Mouse (Mus musculus) liver (tissue): ENCODE measurements around the gene Tifa.
A peak's percentile ranks its signal among the peaks of the same experiment; 100 is the strongest.
"Not testable (repeated sequence)": the region's sequence is repeated elsewhere in the genome, so short reads cannot be mapped to it uniquely, and the experiment has no call there.

ENCODE experiments used
- DNase-seq: peaks from one replicate; pipeline ENCODE4 v3.0.0-alpha.2; 2020; ENCODE audit warnings: mixed read lengths

The Tifa gene

DNA sequence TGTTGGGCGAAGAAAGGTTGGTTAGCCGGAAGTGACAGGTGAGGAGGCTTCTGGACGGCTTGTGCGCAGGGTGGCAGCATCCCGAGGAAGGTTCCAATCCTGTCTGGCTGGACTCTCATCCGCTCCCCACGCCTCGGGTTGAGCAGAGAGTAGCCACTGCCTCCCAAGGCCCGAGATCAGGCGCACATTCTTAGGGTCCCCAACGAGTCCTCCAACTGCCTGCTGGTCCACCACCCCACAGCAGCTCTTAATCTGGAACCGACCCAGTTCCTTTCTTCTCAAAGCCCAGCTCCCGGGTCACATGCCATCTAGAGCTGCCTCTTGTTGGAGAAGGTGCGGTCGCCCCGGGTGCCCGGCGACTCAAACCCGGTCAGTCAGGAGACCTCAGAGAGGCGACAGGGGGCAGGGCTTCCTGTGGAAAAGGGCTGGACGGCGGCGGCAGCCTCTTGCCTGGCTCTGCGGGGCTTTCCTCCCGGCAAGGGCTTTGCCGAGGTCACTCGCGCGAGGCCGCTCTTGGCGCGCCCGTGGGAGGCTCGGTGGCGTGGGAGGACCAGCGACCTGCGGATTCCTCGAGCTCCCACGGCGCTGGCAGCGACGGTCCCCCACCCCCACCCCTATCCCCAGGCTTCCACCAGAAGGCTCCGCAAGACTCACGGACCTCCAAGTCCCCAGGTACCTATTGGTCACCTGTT lies at the start of gene Tifa:
Gene Tifa (plus strand): TSS at position 306 of the 692 bp plus-strand sequence.
- DNase-seq, result peak; percentile 79

DNA sequence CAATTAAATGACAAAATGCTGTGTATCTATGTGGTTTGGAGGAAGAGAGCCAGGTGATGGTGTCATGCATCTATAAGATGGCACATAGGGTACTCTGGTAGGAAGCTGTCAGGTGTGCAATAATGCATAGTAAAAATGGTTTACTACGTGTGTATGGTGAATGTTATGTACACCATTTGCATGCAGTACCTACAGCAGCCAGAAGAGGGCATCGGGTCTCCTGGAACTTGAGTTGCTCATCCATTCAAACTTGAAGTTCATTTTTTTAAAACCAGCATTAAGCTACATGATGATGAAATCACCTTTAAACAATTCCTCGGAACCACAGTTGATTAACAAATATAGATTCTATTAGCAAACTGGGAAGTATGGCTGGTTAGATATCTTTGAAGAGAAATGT lies 48.1 kb upstream of the Tifa start:
- DNase-seq, result peak; percentile 22

DNA sequence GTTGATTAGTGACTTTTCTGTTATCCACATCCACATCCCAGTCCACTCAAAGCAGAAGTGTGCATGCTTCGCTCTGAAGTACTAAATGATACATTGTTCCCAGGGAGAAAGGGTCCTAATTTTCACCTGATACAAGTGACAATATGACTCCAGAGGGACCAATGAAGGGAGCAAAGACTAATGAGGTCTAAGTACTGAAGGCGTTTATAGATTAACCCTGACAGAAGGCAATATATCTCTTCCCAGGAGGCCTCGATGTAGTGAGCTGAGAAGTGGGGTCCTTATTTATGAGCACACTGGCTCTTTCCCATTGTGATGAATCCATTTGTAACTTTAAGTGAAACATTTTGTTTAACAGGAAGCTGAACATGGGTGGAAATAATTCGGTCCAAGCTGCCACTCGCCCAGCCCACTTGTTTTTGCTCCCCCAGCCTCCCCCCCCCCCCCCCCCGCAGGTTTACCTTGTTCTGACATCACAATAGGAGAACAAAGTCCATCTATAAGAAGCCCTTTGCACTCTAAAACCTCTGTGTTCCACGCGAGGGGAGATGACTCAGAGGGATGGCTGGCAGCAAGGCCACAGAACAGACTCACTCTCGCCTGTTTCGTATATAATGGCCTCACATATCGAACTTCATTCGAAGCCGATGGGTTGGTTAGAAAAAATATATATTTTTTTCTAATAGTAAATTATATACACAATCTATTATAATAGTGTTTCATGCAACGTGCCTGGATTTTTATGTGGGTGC lies 45.8 kb upstream of the Tifa start:
- no peak for DNase-seq

- DNase-seq, result no peak
Observed at GRCm38 (mm10) chr3:127745504-127745903, 44.1 kb upstream of the Tifa start.

DNA sequence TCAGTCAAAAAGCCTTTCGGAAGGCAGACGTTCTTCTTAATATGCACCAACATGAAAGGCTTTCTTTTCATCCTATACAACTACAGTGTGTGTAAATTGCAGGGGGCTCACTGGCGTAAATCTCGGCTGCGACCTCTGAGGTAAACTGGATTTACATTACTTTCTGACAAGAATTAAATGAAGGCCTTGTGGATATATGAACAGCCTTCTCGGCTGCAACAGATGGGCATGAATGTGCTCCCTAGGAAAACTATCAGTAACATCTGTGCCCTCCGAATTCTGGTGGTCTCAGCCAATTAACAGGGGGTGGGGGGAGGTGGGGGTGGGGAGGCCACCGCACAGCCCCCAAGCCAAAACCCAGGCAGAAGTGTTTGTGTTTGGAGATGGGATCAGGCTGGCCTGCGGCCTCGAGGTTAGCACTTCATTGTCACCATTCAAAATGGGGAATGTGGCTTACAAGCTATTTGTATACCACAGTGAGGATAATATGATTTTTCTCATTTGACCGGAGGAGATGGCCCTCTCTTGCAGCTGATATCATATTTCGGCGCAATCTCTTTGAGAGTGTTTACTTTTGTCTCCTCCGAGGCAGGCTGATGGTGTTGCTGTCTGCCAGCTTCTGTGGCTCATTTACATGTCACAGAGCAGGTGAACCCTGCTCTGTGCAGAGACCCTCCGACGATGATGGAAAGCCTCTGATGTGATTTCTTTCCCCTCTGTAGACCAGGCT lies 43.5 kb upstream of the Tifa start:
- DNase-seq, result no peak

DNA sequence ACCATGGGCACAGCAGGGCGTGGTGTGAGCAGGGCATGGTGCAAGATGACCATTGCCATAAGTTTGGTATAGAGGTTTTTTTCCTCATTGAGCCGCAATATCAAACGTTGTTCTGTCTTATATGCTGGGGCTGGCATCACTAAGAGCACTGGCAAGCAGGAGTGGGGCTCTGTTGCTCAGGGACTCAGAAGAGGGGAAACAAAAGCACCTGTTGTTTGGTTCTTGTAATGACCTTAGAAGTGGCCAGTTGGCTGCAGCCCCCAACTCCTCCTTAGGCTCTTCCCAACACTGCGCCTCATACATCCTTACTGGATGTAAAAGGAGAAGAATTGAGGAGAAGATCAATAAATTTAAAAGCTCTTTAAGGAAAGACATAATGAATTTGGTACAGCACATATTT lies 41.0 kb upstream of the Tifa start:
- no peak for DNase-seq

DNA sequence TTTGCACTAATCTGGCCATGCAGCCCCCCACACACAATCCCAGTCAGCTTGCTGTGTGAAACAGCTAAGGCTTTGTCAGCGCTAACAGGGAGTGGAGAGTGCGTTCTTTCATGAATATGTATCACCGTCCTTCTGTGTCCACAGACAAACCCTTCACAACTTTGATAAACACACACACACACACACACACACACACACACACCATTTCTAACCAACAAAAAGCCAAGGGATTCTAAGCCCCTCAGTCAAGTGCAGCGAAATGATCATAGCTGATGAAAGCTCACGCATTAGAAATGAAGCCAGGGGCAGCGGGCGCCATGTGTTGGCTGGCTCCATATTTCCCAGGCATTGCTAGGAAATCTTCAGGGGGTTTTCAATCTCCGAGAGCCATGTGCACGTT lies 40.3 kb upstream of the Tifa start:
- DNase-seq, result no peak

- DNase-seq, result no peak
Observed at GRCm38 (mm10) chr3:127749981-127750562, 39.5 kb upstream of the Tifa start.

DNA sequence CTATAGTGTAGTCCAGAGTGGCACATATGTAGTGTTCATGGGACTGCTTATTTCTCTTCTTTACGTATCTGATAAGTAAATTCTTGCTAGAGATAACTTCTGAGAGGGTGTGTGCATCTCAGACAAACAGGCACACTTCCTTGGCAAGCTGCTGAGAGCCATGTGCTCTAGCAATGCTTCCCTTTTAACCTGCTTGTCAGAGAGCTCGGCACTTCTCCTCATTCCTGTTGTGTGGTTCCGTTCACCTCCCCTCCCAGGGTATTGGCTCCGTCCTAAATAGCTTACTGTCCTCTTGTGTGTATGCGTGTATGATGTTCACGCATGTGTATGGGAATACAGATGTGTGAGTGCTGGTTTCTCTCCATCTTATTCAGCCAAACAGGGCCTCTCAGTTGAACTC lies 33.1 kb upstream of the Tifa start:
- DNase-seq, result no peak

- no peak for DNase-seq
Observed at GRCm38 (mm10) chr3:127757886-127758301, 31.7 kb upstream of the Tifa start.

GRCm38 (mm10) chr3:127758806-127759205 lies 30.8 kb upstream of the Tifa start:
- DNase-seq, result no peak

- peak; percentile 18 for DNase-seq
Observed at GRCm38 (mm10) chr3:127759212-127759611, 30.4 kb upstream of the Tifa start.

DNA sequence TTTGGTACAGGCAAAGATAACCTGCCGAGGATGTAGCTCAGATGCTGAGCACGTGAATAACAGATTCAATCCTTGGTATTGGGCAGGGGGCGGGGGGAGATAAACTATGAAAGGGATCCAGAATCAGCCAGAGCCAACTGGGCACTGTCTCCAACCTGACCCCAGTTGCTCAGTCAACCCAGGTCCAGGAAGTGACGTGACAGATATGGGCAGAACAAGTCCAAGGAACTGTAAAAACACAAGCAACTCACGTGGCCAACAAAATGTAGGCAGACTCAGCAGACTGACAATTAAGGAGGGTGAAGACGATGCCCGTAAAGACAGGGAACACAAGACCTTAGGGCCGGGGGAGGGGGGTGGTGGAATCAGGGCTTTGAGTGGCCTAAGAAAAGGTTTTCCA lies 27.2 kb upstream of the Tifa start:
- DNase-seq, result no peak

DNA sequence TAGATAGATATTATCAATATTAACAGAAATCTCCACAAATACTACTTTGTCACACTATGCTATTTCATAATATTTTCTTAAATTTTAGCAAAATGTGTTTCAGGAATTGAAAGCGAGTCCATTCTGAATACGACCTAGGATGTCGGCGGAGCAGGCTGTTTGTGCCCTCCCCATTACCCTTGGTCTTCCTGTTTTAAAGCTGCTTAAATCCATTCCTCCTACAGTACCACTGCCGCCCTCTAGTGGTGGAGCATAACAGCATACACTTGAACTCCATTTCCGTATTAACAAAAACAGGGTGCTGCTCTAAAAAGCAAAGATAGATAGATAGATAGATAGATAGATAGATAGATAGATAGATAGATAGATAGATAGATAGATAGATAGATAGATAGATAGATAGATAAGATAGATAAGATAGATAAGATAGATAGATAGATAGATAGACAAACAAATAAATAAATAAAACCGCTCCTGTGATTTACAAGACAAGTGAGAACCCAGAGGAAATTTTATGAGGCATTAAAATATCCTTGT lies 26.5 kb upstream of the Tifa start:
- peak; percentile 87 for DNase-seq

- DNase-seq, result no peak
Observed at GRCm38 (mm10) chr3:127764541-127764940, 25.1 kb upstream of the Tifa start.

GRCm38 (mm10) chr3:127765971-127766370 lies 23.6 kb upstream of the Tifa start:
- DNase-seq, result no peak

GRCm38 (mm10) chr3:127769146-127769545 lies 20.5 kb upstream of the Tifa start:
- DNase-seq, result no peak

DNA sequence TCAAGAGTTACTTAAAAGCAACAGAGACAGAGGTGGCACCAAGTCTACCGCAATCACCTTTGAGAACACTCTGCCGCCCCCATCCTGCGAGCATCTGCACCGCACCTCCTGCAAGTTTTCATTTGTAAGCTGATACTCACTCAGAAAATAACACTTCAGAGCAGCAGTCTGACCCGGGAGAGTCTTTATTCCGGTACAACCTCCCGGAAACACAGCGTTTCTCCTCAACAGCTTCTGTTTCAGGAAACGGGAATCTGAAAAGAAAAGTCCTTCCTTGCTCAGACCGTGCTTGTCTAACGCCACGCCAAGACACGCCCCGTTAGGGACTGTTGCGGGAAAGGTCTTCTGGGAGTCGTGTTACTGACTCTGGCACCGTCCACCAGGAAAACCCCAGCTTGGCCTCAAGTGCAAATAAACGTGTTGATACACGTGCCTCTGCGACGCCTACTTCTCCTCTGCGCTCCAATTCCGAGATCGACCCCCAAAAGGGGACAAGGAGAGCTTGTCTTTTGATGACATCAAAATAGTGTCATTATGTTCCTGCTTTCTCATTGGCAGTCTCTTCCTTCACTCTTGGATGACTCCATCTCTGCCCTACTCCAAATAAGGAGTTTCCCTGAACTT lies 9.5 kb upstream of the Tifa start, which contains the start of gene Alpk1:
Gene Alpk1 (minus strand): TSS at position 507 of the 624 bp plus-strand sequence.
- DNase-seq, result peak; percentile 68

GRCm38 (mm10) chr3:127780921-127781320 lies 8.7 kb upstream of the Tifa start:
- no peak for DNase-seq

DNA sequence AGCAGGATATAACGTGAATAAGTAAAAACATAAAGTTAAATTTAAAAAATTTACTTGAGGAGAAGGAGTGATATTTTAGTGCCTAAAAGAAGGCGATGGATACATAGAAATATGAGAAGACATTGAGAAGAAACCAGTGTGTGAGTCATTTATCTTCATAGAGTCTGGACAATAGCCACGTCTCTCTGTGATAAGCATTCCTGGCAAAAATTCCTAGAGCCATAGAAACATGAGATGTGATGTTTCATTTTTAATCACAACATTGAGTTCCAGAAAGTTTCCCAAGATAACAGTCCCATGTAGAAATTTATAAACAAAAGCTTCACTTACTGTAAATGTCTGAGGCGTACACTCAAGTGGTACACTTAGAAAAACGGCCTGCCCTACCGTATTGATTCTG lies 6.7 kb upstream of the Tifa start:
- no peak for DNase-seq

- DNase-seq, result not testable (repeated sequence)
Observed at GRCm38 (mm10) chr3:127783680-127784079, 5.9 kb upstream of the Tifa start.

DNA sequence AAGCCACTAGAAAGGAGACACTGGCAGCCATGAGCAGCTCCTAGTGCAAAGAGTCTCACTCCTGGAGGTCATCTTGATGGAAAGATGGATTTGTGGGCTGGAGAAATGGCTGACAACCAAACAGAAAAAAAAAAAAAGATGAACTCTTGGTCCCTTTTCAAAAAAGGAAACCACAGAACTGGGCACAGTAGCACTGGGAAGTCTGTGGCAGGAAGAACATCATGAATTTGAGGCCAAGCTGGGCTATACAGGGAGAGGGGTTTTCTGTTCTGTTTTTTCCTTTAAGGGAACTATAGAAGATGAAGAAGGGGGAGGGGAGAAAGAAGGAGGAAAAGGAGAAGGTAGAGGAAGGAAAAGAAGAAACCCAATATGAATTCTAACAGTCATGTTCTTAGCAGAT lies 2.6 kb upstream of the Tifa start:
- DNase-seq, result no peak

DNA sequence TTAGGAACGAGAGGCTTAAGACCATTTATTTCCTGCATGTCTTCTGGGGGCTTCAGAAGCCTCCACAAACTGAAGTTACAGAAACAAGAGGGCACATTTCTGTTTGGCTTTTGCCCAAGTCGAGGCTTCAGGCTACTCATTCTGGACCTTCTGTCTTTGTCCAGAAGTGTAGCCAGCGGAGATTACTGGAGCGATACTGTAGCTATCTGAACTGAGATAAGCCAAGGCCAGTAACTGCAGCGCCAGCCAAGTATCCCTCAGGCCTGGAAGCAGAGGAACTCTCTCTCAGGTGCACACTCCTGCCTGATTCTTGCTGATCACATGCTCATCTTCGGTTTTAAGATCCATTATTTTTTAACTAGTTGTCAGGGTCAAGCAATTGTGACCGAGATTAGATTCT lies 1.6 kb upstream of the Tifa start:
- DNase-seq, result no peak
